Mouse (Mus musculus) hindbrain, postnatal 0 days (tissue): ENCODE results near the gene Comp. TPM values are rescaled to one million over a fixed set of nuclear protein-coding genes. Genes with fewer than 3 reads are reported as not detected.
A peak's percentile ranks its signal among the peaks of the same experiment; 100 is the strongest.

Experiments used
- ATAC-seq: fragments of 200-750 bp; cut with Nextera tagmentation; 2 replicates; pipeline ENCODE4 v1.8.0; 2017; ENCODE audit warnings: mild to moderate bottlenecking, moderate TSS enrichment, moderate library complexity
- DNase-seq: peaks from one replicate; pipeline ENCODE4 v3.0.0-alpha.2; 2015; ENCODE audit warnings: low spot score
- H3K27ac ChIP-seq: fragments of 300-500 bp; sonication (generic); 2 replicates; pipeline ENCODE4 v1.5.1; 2014; ENCODE audit warnings: mild to moderate bottlenecking
- H3K27me3 ChIP-seq: fragments of 300-500 bp; sonication (generic); 2 replicates; pipeline ENCODE4 v1.6.1; 2014; ENCODE audit warnings: low read length, mixed read lengths; ENCODE audit not compliant: insufficient read depth
- H3K36me3 ChIP-seq: fragments of 300-500 bp; sonication (generic); 2 replicates; pipeline ENCODE4 v1.6.1; 2014; ENCODE audit warnings: low read length, mixed read lengths; ENCODE audit not compliant: insufficient read depth
- H3K4me1 ChIP-seq: fragments of 300-500 bp; sonication (generic); 2 replicates; pipeline ENCODE4 v1.6.1; 2014; ENCODE audit warnings: antibody characterized with exemption, low read length, mixed read lengths; ENCODE audit not compliant: insufficient read depth
- H3K4me2 ChIP-seq: fragments of 300-500 bp; sonication (generic); 2 replicates; pipeline ENCODE4 v1.6.1; 2014; ENCODE audit warnings: low read depth, mild to moderate bottlenecking, low read length, moderate library complexity, mixed read lengths
- H3K4me3 ChIP-seq: fragments of 300-500 bp; sonication (generic); 2 replicates; pipeline ENCODE4 v1.5.1; 2014; ENCODE audit warnings: low read length
- H3K9ac ChIP-seq: fragments of 300-500 bp; sonication (generic); replicated peaks from 2 replicates; pipeline ENCODE4 v1.6.1; 2014; ENCODE audit warnings: mild to moderate bottlenecking, low read length, moderate library complexity, mixed read lengths
- H3K9me3 ChIP-seq: fragments of 300-500 bp; sonication (generic); 2 replicates; pipeline ENCODE4 v1.6.1; 2016; ENCODE audit warnings: low read length, mixed read lengths
- CTCF ChIP-seq: IDR thresholded peaks from 2 replicates; pipeline ENCODE4 v1.5.1; 2016; ENCODE audit warnings: antibody characterized with exemption, control low read depth, low read depth
- whole genome bisulfite sequencing: fragments of 180-500 bp; shearing (Covaris S2); extraction: QIAGEN DNeasy Blood & Tissue Kit; methylation state at CpG from one replicate; pipeline ENCODE4 v1.1.7; 2014; 5-methylcytosine and 5-hydroxymethylcytosine counted together
- polyA plus RNA-seq: library from polyadenylated mRNA; unstranded; fragments of >200 nt; fragmentation: Nextera tagmentation; extraction: Ambion mirVana; gene quantifications from 2 replicates; pipeline ENCODE4 v1.2.1, GENCODE M21; 2015
- total RNA-seq: library from RNA; depleted of rRNA; stranded (reverse); fragments of >200 nt; gene quantifications from 2 replicates; pipeline ENCODE4 v1.2.3, GENCODE M21; 2014

The Comp gene
- total and polyA plus RNA-seq, 2 experiments from 2014 or later, result 0.21 to 0.25 TPM

DNA sequence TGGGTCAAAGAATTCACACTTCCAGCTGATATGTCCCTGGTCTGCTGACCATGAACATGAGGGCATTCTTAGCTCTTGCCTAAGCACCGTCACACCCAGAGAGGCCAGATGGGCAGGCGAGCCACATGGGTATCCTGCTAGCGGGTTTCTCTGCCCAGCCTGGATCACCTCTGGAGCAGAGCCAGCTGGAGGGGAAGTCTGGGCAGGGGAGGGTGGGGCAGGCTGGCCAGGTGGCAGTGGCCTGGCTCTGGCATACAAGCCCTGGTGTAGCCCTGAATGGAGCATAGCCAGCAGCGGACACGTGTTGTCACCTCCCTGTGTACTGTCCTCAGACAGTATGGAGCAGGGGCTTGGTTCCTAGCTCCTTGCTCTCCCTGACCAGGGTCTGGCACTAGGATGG lies 22.3 kb downstream of the Comp start:
- Histone ChIP-seq H3K4me1 (no peaks in the 10 kb centered on the region), H3K36me3 (peaks cover 14% of the 10 kb centered on the region), H3K27ac (peak overlapping the region; percentile 22), H3K9me3 (no peaks in the 10 kb centered on the region), H3K27me3 (no peaks in the 10 kb centered on the region), H3K4me2 (no peak overlapping the region), H3K9ac (no peak overlapping the region), H3K4me3 (no peak overlapping the region)
- 55% methylated on average over 5 of the region's 5 CpGs for WGBS
- no peak for TF ChIP-seq CTCF
- ATAC-seq, result peak; percentile 66
- peak; percentile 74 for DNase-seq

DNA sequence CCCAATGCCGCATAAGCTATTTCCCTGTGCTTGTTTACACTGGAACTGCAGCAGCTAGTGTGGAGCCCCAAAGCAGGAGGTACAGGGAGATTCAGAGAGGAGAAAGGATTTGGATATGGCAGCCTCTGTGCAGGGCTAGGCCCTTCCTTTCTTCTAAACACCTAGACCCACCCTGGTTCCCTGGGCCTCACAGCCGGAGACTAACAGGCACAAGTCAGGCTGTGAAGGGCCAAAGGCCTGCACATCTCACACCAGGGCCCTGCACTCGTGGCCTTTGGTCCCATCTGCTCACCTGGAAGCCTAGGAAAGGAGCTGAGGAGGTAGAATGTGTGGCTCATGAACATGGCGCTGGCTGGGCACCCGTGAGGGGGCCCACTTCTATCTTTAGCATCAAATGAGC lies 22.8 kb downstream of the Comp start:
- Histone ChIP-seq H3K4me1 (no peaks in the 10 kb centered on the region), H3K4me2 (no peak overlapping the region), H3K27ac (peak overlapping the region; percentile 22), H3K36me3 (peaks cover 9% of the 10 kb centered on the region), H3K9ac (no peak overlapping the region), H3K27me3 (no peaks in the 10 kb centered on the region), H3K4me3 (no peak overlapping the region), H3K9me3 (no peaks in the 10 kb centered on the region)
- TF ChIP-seq CTCF, result no peak
- no peak for DNase-seq
- ATAC-seq, result no peak
- 72% methylated on average over 5 of the region's 5 CpGs for WGBS

DNA sequence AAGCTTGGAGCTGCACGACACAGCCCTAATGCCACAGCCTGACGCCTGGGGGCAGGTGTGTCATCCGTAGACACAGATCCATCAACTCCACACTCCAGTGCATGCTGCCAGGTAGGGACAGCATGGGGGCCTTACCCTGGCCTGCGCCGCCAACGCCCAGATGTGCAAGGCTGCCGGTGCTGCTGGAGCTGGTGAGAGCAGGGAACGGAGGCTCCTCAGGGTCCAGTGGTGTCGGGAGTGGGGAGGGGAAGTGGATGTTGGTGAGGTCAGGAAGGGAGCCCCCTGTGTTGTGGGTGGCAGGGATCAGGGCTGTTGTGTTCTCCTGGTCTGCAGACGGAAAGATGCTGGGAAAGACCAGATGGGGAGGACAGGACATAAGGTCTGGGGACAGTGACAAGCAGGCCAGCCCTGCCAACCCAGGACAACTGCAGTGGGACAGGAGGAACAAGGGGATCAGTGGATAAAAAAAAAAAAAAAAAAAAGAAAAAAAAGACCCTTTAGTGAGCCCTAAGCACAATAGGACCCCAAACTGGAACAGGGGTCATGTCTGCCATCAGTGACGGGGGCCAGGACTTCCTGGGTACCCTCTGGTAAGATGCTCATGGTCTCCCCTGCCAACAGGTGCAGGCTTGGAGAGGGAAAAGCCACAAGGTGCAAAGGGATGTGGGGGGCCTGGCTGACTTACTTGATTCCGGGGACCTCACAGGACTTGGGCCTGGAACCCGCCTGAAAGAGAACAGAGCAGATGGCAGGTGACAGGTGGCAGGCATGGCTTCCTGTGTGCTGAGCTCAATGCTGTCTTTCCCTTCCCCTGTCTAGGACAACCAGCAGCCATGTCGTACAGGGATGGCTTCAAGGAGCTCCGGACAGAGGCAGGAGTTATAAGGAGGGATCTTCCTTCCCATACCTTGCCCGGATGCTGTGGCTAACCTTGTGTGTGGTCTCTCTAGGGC lies 24.5 kb downstream of the Comp start:
- TF ChIP-seq CTCF, result no peak
- H3K36me3 ChIP-seq, result peaks cover 9% of the 10 kb centered on the region; the same call in 1 of the 2 replicates
- H3K4me2 ChIP-seq, result no peak overlapping the region
- no peaks in the 10 kb centered on the region for H3K27me3 ChIP-seq
- H3K4me3 ChIP-seq, result no peak overlapping the region
- no peaks in the 10 kb centered on the region for H3K9me3 ChIP-seq
- DNase-seq, result no peak
- 0 out of 2 replicates have a peak, but pooled peaks have one; percentile 3 for ATAC-seq
- H3K27ac ChIP-seq, result peak overlapping the region; percentile 54; the same call in 1 of the 2 replicates
- H3K4me1 ChIP-seq, result no peaks in the 10 kb centered on the region
- WGBS, result 73% methylated on average over 16 of the region's 16 CpGs
- H3K9ac ChIP-seq, result no peak overlapping the region

DNA sequence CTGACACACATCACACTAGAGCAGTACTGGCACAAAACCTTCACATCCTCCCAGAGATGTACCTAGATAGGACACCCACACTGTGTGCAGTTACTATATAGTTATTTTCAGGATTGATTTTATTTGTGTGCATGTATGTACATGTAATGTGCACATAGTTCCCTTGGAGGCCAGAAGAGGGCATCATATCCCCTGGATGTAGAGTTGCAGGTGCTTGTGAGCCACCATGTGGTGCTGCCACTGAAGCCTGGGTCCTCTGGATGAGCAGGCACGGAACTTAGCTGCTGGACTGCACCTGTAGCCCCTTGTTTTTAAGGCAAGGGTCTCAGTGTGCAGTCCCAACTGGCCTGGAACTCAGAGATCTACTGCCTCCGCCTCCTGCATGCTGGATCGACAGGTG lies 30.9 kb downstream of the Comp start:
- peaks cover 9% of the 10 kb centered on the region; the same call in 1 of the 2 replicates for H3K36me3 ChIP-seq
- TF ChIP-seq CTCF, result no peak; the same call in 1 of the 2 replicates
- no peaks in the 10 kb centered on the region for H3K9me3 ChIP-seq
- H3K27me3 ChIP-seq, result no peaks in the 10 kb centered on the region
- peaks cover 11% of the 10 kb centered on the region for H3K4me1 ChIP-seq
- H3K9ac ChIP-seq, result no peak overlapping the region
- no peak overlapping the region for H3K4me3 ChIP-seq
- H3K4me2 ChIP-seq, result no peak overlapping the region
- no peak overlapping the region for H3K27ac ChIP-seq
- DNase-seq (no peak), ATAC-seq (no peak)
- 96% methylated on average over 3 of the region's 3 CpGs for WGBS

DNA sequence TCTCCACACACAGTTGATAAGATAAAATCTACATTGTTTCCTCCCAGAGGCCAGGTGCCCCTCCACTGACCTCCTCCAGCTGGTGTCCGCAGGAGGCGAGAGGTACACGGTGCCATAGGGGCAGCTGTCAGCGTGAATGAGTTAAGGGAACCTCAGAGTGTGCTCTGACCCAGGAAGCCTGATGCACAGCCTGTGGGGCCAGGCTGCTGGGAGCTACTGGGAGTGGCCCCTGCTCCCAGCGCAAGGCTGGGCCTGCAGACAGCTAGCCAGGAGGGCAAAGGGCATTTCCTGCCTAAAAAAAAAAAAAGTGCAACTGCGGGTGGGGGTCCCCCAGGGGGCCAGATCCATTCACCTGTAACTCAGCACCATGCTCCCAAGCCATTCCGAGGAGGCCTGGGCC lies 31.8 kb downstream of the Comp start:
- Histone ChIP-seq H3K4me1 (peaks cover 11% of the 10 kb centered on the region), H3K4me3 (no peak overlapping the region), H3K27me3 (no peaks in the 10 kb centered on the region), H3K36me3 (peaks cover 9% of the 10 kb centered on the region; the same call in 1 of the 2 replicates), H3K9me3 (no peaks in the 10 kb centered on the region), H3K27ac (no peak overlapping the region), H3K9ac (no peak overlapping the region), H3K4me2 (no peak overlapping the region)
- TF ChIP-seq CTCF, result no peak
- DNase-seq (no peak), ATAC-seq (no peak)
- WGBS, result 69% methylated on average over 7 of the region's 7 CpGs

DNA sequence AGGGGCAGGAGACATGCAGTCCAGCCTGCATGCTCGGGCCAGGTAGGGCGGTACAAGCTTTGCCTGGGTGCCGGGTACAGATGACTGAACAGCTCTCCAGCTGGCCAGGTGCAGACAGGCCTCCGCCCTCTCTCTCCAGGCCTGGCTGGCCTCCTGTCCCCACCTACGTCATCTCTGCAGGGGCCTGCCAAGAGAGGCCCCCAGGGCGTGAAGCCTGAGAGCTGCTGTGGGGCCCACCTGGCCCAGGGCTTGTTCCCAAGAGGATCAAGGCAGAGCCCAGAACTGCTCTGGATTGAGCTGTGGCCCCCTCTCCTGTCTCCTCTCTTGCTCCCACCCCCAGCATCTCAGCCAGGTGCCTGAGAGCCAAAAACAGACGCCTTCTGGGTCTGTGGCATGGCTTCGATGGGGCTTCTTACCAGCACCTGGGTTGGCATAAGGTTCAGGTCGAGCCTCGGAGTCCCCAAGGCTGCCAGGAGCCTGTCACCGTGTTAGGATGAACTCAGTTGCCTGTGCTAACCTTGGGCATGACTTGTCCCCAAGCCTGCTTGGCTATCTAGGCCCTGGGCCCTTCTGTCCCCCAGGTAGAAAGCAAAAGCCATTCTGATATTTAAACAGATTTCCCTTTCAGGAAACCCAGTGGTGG lies 33.2 kb downstream of the Comp start:
- Histone ChIP-seq H3K27ac (no peak overlapping the region), H3K36me3 (peaks cover 9% of the 10 kb centered on the region; the same call in 1 of the 2 replicates), H3K27me3 (no peaks in the 10 kb centered on the region), H3K9me3 (no peaks in the 10 kb centered on the region), H3K4me2 (no peak overlapping the region), H3K4me3 (no peak overlapping the region), H3K9ac (no peak overlapping the region), H3K4me1 (peaks cover 14% of the 10 kb centered on the region)
- no peak for TF ChIP-seq CTCF
- no peak for ATAC-seq
- 77% methylated on average over 11 of the region's 11 CpGs for WGBS
- no peak for DNase-seq
